Mouse (Mus musculus): ENCODE results near the gene Abi1.
"Not testable (repeated sequence)": the region's sequence is repeated elsewhere in the genome, so short reads cannot be mapped to it uniquely, and the experiment has no call there.

Gene Abi1

GRCm38 (mm10) chr2:22957415-22957814 is 82.6 kb downstream of the Abi1 start:
- DNase-seq: no peak

GRCm38 (mm10) chr2:22955914-22956313 is 84.1 kb downstream of the Abi1 start:
- no peak for DNase-seq

GRCm38 (mm10) chr2:22954278-22954677 is 85.8 kb downstream of the Abi1 start:
- DNase-seq: no peak

- no peak for DNase-seq
Observed at GRCm38 (mm10) chr2:22949956-22950355, 90.1 kb downstream of the Abi1 start.

GRCm38 (mm10) chr2:22933556-22933955 is 106.5 kb downstream of the Abi1 start:
- no peak for DNase-seq

- DNase-seq: no peak
Observed at GRCm38 (mm10) chr2:22928259-22928658, 111.8 kb downstream of the Abi1 start.

- not testable (repeated sequence) for DNase-seq
Observed at GRCm38 (mm10) chr2:22925911-22926310, 114.1 kb downstream of the Abi1 start.

- no peak for DNase-seq
Observed at GRCm38 (mm10) chr2:22918651-22919050, 121.4 kb downstream of the Abi1 start.

- DNase-seq: no peak
Observed at GRCm38 (mm10) chr2:22914421-22914820, 125.6 kb downstream of the Abi1 start.

- DNase-seq: no peak
Observed at GRCm38 (mm10) chr2:22903947-22904346, 136.1 kb downstream of the Abi1 start.

GRCm38 (mm10) chr2:22895282-22896273 is 144.5 kb downstream of the Abi1 start, which contains the start of gene Pdss1:
Gene Pdss1, plus strand, starts transcription at chr2:22895522.
- DNase-seq: peak; percentile 84

- no peak for DNase-seq
Observed at GRCm38 (mm10) chr2:22894932-22895281, 145.1 kb downstream of the Abi1 start.

Measured in right cerebral cortex, postnatal 14 days (tissue).